Mouse (Mus musculus) left cerebral cortex, postnatal 36 days (tissue): ENCODE measurements around the gene Pam16. TPM values are rescaled to one million over a fixed set of nuclear protein-coding genes. Genes with fewer than 3 reads are reported as not detected.

ENCODE experiments used
- DNase-seq, 2 experiments: peaks; one replicate each; pipeline ENCODE4 v3.0.0; 2021 to 2022; ENCODE audit warnings: low spot score in 2 of 2, mixed read lengths in 1 of 2
- intact Hi-C: fragments of 180-260 bp; cut with DNase I; formaldehyde crosslinking; loops from one replicate; pipeline ENCODE4 v1.15.1; 2025
- total RNA-seq, 2 experiments: library from RNA; stranded (reverse); gene quantifications; 2 replicates each; pipeline ENCODE4 v1.2.3; 2021

Gene Pam16
- total RNA-seq, 2 experiments from 2014 or later = 75.3 to 86.0 TPM

DNA sequence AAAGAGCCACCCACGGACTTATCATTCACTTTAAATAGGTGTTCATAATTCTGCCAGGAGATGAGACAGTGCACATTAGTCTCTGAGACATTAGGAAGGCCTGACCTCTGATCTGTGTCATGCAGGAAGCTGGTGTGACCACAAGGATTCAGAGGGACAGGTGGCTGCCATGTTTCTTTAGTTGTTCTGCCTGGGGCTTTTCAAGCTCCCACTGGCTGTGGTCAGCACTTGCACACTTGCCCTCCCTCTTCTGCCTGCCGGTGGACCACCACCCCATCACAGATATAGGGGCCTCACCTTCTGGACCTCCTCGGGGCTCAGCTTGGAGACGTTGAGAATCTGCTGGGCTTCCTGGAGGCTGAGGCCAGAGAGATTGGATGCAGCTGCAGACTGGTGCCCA is 8.0 kb downstream of the Pam16 start:
- intact Hi-C loops = no loop called here
- DNase-seq = no peak

DNA sequence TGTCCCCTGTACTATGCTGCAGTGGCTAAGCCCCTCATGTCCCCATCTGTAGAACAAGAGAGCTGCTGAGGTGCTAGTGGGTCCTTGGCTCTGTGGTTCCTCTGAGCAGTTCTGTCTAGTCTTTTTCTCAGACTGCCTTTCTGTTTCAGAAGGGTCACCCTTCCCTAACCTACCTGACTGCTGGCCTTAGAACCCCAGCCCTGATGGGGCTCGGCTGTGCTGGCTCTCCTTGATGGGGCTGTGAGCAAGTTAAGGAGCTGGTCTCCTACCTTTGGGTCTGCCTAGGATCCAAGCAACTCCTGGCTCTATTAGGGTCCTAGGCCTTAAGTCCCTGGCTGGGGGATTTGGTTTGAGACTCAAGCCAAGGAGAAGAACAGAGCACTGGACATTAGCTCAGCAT is 9.5 kb downstream of the Pam16 start:
- intact Hi-C loops = no loop called here
- DNase-seq = no peak

DNA sequence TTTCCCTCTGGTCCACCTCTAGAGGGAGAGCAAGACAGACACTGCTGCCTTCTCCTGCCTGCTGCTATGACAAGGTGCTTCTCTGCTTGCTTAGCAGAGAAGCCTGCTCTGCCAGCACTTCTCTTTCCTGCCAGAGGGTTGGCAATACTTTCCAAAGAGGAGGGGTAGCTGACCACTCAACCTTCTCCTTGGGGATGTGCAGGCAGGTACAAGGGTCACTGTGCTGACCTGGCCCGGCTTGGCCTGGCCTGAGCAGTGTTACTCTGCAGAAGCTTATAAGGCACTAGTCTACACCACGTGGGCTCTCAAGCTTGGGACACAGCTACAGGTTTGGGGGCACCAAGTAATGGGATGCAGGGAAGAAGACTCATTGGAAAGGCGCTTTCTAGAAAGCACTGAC is 10.1 kb downstream of the Pam16 start:
- intact Hi-C loops = no loop called here
- DNase-seq = no peak

DNA sequence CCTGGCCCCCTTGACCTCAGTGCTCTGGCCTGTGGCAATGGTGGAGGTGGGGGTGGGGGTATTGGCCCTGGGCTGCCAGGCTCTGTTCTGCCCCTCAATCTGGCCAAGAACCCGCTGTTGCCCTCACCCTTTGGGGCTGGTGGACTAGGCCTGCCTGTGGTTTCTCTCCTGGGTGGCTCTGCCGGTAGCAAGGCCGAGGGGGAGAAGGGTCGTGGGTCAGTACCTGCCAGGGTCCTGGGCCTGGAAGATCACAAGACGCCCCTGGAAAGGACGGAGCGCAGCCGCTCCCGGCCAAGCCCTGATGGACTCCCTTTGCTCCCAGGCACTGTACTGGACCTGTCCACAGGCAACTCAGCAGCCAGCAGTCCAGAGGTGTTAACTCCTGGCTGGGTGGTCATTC is 11.1 kb downstream of the Pam16 start:
- intact Hi-C loops = no loop called here
- no peak for DNase-seq

DNA sequence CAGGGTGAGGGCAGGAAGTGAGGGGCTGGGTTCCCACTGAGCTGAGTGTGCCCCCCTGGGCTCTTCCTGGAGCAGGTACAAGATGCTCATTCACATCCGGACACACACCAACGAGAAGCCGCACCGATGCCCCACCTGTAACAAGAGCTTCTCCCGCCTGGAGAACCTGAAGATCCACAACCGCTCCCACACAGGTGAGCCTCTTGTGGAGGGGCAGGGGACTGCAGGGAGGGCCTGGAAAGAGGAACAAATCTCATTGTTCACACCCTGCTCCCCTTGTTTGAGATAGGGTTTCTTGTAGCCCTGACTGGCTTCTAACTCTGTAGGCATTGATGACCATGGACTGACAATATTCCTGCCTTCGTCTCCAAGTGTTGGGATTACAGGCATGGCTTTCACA is 13.1 kb downstream of the Pam16 start:
- no peak for DNase-seq
- intact Hi-C loops = no loop called here

DNA sequence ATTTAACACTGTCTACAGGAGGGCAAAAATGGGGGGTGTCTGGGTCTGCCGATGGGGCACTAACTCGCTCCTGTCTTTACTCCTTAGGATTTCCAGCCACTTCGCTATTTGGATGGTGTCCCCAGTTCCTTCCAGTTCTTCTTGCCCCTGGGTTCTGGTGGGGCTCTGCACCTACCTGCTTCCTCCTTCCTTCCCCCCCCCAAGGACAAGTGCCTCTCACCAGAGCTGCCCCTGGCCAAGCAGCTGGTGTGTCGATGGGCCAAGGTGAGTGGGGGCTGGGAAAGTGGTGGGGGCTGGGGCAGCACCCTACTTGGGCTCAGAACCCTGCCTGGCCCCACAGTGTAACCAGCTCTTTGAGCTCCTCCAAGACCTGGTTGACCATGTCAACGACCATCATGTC is 13.6 kb downstream of the Pam16 start:
- no peak for DNase-seq
- intact Hi-C loops = no loop called here

DNA sequence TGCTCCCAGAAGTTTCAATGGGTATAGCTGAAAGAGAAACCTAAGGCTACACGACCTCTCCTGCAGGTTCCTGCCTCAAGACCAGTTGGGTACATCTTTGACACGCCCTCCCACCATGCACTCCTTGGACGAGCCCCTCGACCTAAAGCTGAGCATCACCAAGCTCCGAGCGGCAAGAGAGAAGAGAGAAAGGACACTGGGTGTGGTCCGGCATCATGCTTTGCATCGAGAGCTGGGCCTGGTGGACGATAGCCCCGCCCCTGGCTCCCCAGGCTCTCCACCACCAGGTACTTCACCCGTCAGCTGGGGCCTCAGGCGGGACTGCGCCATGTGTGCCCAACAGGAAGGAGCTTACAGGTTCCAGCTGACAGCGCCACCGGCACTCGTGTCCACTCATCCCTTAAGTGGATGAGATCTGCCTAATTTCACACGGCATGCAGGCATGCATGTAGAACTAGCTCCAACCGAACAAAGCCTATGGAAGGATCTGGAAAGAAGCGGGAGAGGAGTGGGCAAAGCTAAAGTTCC is 16.2 kb downstream of the Pam16 start:
- intact Hi-C loops = loop anchor here (2.0 to 5.0 kb wide), 2 partner anchors 58 to 121 kb away; no protein-coding TSS in a partner anchor

DNA sequence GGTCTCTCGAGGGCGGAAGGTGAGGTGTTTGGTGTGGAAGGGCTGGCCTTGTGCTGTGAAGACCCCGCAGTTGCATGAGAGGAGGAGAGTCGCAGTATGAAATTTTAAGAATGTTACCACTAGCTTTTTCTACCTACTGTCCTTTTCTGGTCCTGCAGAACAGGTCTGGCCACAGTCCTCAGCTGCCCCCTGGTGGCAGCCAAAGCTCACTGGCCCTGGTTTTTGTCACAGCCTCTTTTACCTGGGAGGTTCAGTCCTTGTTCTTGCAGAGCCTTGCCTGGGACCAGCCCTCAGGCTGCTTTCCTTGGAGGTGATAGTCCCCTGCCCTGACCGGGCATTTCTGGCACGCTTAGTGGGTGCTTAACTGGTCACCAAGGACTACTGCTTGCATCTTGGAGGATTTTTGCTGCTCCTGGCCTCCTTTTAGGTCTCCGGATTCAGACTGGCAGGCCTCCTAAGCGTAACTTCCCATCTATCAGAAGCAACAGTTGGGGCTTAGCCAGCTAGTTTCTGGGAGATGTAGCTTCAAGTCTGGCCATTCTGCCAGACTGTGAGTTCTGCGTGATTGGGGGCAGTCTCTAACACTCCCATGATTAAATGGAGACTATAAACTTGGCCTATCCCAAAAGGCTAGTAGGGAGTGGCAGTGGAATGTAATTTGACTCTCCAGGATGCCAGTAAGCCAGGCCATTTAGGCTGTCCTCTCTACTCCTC is 16.8 kb downstream of the Pam16 start:
- peak; percentile 78 for DNase-seq
- intact Hi-C loops = loop anchor here (1.0 to 5.0 kb wide), 3 partner anchors 40 to 121 kb away; no protein-coding TSS in a partner anchor

More for the DNA sequence above, 16.2 kb downstream of the Pam16 start:
- no peak for DNase-seq

DNA sequence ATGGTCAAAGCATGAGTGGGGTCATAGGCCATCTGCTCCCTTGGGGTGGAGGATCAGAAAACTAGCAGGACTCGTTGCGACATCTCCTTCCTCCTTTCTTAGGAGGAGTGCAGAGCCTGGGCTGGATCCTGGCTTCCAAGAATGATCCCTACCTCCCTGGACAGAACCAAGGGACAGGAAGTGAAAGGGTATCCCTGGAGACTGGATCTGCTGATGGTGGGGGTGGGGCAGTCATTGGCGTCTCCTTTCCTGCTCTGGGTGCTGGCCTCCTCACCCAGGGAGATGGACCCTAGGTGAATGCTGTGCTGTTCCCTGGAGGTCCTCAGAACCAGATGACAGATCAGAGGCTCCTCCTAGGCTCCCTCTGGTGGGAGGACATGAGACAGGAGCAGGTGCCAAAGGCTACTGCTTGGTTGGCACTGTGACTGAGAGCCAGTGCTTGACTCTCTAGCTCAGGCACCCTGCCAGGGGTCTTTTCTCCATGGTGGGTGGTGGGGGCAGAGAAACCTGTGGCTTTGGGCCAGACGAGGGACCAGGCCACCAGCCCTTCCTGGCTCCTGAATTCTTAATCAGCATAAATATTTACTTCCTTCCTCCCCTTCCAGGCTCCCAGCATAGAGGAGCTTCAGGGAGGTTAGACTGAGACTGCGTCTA is 18.2 kb downstream of the Pam16 start:
- DNase-seq = no peak
- intact Hi-C loops = loop anchor here (1.0 to 5.0 kb wide), 2 partner anchors 38 to 119 kb away; no protein-coding TSS in a partner anchor

DNA sequence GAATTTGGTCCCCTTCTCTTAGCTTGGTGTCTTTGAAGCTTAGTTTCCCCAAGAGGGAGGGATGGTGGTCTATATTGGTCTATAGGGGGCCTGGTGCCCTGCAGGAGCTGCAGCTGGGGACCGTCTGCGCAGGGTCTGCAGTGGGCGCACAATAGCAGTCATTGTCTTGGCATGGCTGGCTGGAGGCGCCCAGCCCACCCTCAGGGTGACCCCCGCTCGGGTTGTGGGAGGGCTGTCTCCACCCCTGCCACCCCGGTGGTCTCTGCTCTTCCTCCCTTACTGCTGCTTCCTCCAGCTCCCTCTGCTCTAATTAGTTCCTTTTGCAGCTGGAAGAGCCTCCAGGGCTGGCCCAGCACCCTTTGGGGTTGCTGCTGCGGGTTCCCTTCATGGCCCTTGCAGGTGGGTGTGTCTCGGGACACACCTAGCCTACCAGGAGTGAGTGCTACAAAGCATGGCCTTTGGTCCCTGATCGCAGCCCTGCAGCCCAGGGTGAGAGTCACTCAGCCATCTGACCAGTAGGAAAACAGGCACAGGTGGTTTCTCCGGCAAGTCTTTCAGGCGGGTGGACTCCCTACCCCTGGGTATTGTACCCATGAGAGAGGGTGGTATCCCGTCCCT is 19.2 kb downstream of the Pam16 start:
- DNase-seq = no peak
- intact Hi-C loops = loop anchor here (5.0 kb wide), 1 partner anchor 118 kb away; no protein-coding TSS in a partner anchor

DNA sequence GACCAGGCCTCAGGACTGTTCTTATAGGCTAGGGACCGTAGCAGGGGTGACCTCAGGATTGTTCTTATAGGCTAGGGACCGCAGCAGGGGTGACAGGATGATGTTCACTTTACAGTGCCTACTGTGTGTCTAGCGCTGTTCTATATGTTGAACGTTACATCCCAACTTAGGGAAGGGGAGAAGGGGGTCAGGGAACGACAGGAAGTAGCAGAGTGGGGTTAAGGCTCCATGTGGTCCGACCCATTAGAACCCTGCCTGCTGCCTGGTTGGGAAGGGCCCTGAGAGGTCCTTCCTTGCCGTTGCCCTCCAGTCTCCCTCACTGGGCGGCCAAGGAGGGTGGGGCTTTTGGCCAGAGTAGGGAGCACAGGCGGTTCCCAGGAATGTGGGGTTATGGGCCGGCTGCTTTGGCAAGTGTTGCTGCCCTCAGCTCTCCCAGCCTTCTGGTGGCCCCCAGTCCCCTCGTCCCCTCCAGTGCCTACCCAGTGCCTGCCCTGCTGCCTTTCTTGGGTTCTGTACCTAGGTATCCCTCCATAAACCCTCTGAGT is 20.4 kb downstream of the Pam16 start:
- DNase-seq = no peak
- intact Hi-C loops = no loop called here

DNA sequence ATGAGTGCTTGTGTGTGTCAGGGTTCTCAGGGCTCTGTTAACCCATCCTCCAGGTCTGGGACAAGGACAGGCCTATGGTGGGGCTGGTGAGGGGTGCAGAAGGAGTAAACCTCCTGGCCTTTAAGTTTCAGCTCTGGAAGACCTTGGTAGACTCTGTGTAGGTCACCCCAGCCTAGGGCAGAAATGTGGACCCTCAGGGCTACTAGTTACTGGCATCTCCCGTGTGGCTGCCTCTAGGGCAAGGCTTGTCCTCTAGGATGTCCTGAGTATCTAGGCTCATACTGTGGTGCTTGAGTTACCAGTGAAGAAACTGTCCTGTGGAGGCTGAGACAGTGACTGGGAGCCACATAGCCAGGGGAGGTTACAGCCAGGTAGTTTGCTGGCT is 21.3 kb downstream of the Pam16 start:
- intact Hi-C loops = no loop called here
- DNase-seq = no peak

DNA sequence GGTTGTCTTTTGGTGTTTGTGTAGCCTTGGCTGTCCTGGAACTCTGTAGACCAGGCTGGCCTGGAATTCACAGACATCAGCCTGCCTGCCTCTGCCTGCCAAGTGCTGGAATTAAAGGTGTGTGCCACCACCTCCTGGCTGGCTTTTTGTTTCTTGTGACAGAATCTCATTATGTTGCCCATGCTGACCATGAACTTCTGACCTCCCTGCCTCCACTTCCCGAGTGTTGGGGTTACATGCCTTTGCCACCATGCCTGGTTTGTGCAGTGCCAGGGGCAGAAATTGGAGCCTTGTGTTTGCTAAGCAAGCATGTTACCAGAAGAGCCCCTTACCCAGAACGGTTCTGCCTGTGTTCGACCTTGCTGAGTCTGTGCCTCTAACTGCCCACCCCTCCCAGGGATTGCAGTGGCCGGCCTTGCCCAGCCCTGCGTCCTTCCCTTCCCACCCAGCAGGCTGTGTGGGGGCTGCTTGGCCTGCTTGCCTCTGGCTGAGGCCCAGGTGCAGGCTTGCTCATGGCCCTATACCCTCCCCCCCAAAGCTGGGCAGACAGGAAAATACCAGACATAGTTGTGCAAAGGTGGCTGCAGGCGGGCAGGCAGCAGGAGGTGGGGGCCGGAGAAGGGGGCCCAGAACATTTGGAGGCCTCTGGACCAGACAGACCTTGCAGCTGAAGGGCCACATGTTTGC is 21.9 kb downstream of the Pam16 start:
- DNase-seq = no peak
- intact Hi-C loops = no loop called here

DNA sequence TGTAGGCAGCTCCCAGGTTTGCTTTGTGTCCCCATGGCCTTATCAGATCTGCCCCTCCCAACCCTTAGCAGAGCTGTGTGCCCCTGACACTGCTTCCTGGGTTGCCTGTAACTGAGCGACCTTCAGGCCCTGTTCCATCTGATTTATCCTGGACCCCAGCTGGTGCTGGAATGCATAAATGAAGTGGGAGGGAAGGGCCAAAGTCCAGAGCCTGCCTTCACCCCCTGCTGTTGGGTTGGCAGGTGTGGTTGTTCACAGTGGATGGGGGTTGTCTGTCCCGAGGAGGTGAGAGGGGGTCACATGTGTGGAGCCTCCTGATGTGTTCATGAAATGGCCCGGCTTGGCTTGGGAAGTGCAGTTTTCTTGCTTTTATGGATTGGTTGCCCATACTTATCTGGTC is 22.6 kb downstream of the Pam16 start:
- intact Hi-C loops = no loop called here

DNA sequence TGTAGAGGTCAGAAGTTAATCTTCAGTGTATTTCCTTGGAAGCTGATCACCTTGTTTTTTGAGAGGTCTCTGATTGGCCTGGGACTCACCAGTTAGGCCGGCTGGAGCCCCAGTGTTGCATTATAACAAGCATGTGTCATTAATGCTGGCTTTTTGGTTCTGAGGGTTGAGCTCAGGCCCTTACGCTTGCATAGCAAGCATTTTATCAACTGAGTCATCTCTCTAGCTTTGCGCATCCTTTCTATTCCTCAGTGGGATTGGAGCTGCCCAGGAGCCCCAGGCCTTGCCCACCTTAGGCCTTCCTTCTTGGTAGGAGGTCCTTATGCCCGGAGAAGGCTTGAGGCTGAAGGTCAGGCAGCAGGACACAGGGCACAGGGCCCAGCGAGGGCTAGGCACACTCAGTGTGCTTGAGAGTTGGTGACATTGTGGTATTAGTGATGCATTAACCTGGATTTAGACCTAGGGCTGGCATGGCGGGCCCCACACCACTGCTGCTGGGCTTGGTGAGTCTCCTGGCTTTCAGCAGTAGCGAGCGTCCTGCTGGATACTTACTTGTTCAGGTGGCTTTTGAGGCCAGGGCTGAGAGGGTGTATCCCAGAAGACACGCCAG is 24.0 kb downstream of the Pam16 start:
- intact Hi-C loops = no loop called here
- no peak for DNase-seq

More for the DNA sequence above, 22.6 kb downstream of the Pam16 start:
- no peak for DNase-seq

DNA sequence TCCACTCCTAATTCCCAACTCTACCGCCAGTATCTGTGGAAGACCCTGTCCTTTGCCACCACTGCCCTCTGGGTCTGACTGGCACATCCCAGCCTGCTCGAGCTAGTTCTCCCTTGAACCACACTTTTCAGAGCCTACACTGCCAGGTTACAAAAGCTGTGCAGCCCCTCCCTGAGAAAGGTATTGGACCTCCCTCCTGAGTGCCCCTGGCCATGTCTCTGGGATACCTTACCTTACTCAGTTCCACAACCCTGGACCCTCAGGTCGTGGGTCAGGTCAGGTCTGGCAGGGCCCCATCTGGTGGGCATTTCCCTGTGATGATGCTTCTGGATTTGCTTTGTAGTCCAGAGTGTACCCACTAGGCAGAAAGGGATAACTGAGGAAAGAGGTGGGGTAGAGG is 25.2 kb downstream of the Pam16 start:
- no peak for DNase-seq
- intact Hi-C loops = no loop called here

DNA sequence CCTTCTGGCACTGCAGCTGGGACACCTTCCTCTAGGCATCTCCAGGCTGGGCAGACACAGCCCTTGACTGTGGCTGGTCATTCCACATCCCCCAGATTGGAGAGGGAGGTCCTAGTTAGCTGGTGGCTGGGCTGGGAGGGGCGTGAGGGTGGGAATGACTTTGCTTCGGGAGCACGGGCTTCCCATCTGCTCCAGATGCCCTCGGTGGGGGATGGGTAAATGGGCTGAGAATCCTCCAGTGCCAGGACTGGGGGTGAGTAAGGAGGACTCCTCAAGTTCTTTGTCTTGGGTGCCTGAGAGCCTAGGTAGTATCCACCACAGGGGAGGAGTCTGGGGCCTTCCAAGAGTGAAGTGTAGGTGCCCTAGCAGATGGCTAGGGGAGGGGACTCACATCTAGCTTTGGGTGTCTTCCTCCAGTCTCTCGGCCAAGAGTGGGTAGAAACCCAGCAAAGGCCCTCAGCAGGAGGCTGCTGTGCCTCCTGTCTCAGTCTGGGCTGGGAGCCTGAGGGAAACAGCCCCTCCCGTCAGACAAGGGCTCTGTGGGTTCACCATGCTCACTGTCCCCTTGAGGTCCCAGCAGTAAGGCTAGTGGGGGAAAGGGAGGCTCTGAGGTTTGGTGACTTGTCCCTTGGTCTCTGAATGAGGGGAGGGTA is 25.8 kb downstream of the Pam16 start:
- no peak for DNase-seq
- intact Hi-C loops = no loop called here

DNA sequence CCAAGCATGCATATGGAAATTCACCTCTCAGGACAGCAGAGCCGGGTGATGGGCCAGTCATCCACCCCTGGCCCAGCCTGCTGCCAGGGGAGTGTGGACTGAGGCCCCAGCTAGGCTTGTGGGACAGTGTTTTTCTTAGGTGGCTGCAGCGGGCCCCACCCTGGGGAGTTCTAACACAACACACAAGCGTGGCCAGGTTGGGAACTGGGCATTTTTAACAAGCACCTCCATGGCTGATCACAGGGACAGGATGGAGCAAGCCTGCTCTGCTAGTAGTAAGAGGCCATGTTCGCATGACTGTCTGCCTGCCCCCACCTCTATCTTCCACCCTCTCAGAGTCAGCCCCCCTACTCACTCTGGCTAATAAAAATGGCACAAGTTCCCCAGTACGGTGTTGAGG is 26.7 kb downstream of the Pam16 start:
- intact Hi-C loops = no loop called here
- no peak for DNase-seq

DNA sequence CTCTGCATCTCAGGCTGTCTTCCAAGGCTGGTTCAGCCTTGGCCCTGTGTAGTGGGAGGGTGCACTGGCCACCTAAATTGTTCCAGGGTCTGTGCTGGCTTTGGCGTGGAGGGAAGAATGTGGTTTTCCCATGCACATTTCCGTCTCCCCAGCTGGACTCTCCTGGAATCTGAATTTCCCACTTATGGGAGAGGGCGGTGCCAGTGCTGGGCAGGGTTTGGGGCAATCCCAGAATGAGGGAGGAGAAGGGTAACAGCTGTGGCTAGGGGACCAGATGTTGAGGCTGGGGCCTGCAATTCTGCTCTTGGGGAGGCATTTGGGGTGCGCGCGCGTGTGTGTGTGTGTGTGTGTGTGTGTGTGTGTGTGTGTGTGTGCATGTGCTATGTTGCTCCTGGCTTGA is 27.5 kb downstream of the Pam16 start:
- intact Hi-C loops = no loop called here
- DNase-seq = no peak
